Mouse (Mus musculus) forebrain, embryonic 14.5 days (tissue): ENCODE data around the gene Rassf5. TPM values are rescaled to one million over a fixed set of nuclear protein-coding genes. Genes with fewer than 3 reads are reported as not detected.
A peak's percentile ranks its signal among the peaks of the same experiment; 100 is the strongest.

Experiments
- ATAC-seq: fragments of 200-750 bp; cut with Nextera tagmentation; 2 replicates; pipeline ENCODE4 v1.8.0; 2017; ENCODE audit warnings: mild to moderate bottlenecking, moderate library complexity
- DNase-seq: peaks from one replicate; pipeline ENCODE4 v3.0.0-alpha.2; 2015; ENCODE audit warnings: low spot score
- H3K27ac ChIP-seq: fragments of 300-500 bp; sonication (generic); 2 replicates; pipeline ENCODE4 v1.5.1; 2014; ENCODE audit warnings: low read depth, mild to moderate bottlenecking, control low read depth, low read length, moderate library complexity
- H3K27me3 ChIP-seq: fragments of 300-500 bp; sonication (generic); replicated peaks from 2 replicates; pipeline ENCODE4 v1.6.1; 2014; ENCODE audit warnings: low read length, control low read depth, mixed read lengths; ENCODE audit not compliant: control insufficient read depth, insufficient read depth
- H3K36me3 ChIP-seq: fragments of 300-500 bp; sonication (generic); 2 replicates; pipeline ENCODE4 v1.6.1; 2014; ENCODE audit warnings: low read length, control low read depth; ENCODE audit not compliant: control insufficient read depth, insufficient read depth
- H3K4me1 ChIP-seq: fragments of 300-500 bp; sonication (generic); 2 replicates; pipeline ENCODE4 v1.6.1; 2014; ENCODE audit warnings: antibody characterized with exemption, low read length, control low read depth; ENCODE audit not compliant: control insufficient read depth, insufficient read depth
- H3K4me2 ChIP-seq: fragments of 300-500 bp; sonication (generic); 2 replicates; pipeline ENCODE4 v1.6.1; 2014; ENCODE audit warnings: mild to moderate bottlenecking, control low read depth, low read length
- H3K4me3 ChIP-seq: fragments of 300-500 bp; sonication (generic); 2 replicates; pipeline ENCODE4 v1.5.1; 2014; ENCODE audit warnings: low read depth, low read length, control low read depth
- H3K9ac ChIP-seq: fragments of 300-500 bp; sonication (generic); 2 replicates; pipeline ENCODE4 v1.6.1; 2014; ENCODE audit warnings: mild to moderate bottlenecking, low read length, control low read depth, moderate library complexity
- H3K9me3 ChIP-seq: fragments of 300-500 bp; sonication (generic); replicated peaks from 2 replicates; pipeline ENCODE4 v1.6.1; 2016; ENCODE audit warnings: low read length, control low read depth, mixed read lengths; ENCODE audit not compliant: control insufficient read depth
- WGBS: fragments of 180-500 bp; shearing (Covaris S2); extraction: QIAGEN DNeasy Blood & Tissue Kit; methylation state at CpG from one replicate; pipeline ENCODE4 v1.1.7; 2014; 5-methylcytosine and 5-hydroxymethylcytosine counted together
- polyA plus RNA-seq: library from polyadenylated mRNA; unstranded; fragments of >200 nt; fragmentation: Nextera tagmentation; extraction: Ambion mirVana; gene quantifications from 2 replicates; pipeline ENCODE4 v1.2.1, GENCODE M21; 2014

Rassf5 gene
- polyA plus RNA-seq, 1 experiment from 2014 or later, result 1.0 TPM

DNA sequence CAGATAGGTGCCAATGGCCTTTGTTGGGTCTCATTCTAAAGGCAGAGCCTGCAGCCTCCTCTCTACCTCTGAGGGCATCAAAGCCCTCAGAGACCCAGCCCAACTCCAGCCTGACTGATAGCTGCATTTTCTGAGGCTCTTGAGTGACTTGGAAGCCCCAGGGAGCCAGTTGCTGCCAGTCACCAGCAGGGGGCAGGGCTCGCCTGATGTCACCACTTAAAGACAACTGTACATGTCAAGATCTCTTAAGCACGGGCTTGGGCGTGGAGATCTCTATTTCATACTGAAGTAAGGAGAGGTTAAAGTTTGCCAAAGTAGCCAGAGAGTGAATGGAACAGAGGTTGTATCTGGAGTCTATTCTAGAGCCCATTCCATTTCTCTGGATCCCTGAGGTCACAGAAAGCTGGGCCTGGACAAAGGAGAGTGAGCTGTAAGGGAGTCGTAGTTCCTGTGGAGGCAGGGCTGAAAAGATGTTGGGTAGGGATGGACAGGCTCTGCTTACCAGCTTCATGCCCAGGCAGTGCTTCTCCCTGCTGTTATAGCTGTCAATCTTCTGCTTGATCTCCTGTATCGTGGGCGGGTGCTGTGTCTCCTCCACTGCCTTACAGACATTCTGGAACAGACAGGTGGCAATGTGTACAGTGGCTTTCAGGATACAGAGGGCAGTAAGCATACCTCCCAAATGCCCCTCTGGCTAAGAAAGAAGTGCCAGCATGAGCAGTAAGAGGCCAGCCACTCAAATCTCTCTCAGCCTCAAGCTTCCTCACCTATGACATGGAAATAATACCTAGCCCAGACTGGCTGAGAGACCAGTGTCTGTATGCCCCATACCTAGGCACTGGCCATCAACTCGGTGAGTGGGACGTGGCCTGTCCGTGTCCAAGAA lies 63.2 kb downstream of the Rassf5 start:
- 69% methylated on average over 9 of the region's 9 CpGs for WGBS
- Histone ChIP-seq H3K36me3 (peaks cover 33% of the 10 kb centered on the region), H3K4me2 (no peak overlapping the region), H3K27me3 (no peaks in the 10 kb centered on the region), H3K9ac (no peak overlapping the region), H3K4me3 (no peak overlapping the region), H3K9me3 (no peaks in the 10 kb centered on the region), H3K27ac (no peak overlapping the region), H3K4me1 (no peaks in the 10 kb centered on the region)
- peak; percentile 70 for ATAC-seq
- DNase-seq, result peak; percentile 84

DNA sequence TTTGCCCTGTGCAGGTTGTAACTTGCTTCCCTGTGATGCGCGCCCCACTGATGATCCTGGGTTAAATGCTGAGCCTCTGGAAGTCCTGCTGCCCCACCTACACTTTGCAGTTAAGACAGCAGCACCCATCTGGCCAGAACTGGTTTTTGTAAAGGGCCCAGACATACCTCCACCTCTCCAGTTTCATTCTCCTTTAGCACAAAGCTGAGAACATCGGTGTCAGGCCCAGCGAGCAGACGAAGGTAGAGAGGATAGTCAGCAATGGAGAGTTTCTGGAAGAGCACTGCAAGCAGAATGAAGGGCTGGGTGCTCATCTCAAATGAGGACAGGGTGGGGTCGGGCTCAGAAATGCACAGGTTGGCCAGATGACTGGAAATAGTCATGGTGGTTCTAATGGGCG lies 64.7 kb downstream of the Rassf5 start:
- no peak overlapping the region for H3K4me3 ChIP-seq
- no peak for ATAC-seq
- no peak overlapping the region for H3K4me2 ChIP-seq
- H3K27ac ChIP-seq, result no peak overlapping the region
- H3K27me3 ChIP-seq, result no peaks in the 10 kb centered on the region
- no peak for DNase-seq
- H3K9me3 ChIP-seq, result no peaks in the 10 kb centered on the region
- no peak overlapping the region for H3K9ac ChIP-seq
- WGBS, result 98% methylated on average over 7 of the region's 7 CpGs
- H3K36me3 ChIP-seq, result peaks cover 48% of the 10 kb centered on the region
- H3K4me1 ChIP-seq, result no peaks in the 10 kb centered on the region

DNA sequence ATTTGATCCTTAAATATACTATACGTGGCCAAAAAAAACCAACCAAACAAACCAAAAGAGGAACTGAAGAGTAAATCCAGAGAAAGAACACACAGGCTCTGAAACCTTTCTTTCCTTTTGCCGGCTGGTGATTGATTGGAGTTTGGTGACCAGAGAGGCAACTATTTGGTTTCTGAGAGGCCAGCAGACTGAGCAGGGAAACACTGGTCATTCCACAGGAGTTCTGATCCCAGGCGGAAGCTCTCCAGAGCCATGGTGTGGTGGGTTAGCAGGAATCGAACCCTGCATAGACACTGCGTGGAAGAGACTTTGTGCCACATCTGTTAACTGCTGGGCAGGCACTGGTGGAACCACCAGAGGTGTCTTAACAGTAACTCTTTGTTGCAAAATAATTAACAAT lies 67.0 kb downstream of the Rassf5 start:
- WGBS, result 86% methylated on average over 5 of the region's 5 CpGs
- Histone ChIP-seq H3K27me3 (no peaks in the 10 kb centered on the region), H3K4me3 (no peak overlapping the region), H3K9me3 (no peaks in the 10 kb centered on the region), H3K9ac (no peak overlapping the region), H3K4me1 (no peaks in the 10 kb centered on the region), H3K27ac (no peak overlapping the region), H3K4me2 (no peak overlapping the region), H3K36me3 (peaks cover 69% of the 10 kb centered on the region)
- no peak for DNase-seq
- ATAC-seq, result no peak

DNA sequence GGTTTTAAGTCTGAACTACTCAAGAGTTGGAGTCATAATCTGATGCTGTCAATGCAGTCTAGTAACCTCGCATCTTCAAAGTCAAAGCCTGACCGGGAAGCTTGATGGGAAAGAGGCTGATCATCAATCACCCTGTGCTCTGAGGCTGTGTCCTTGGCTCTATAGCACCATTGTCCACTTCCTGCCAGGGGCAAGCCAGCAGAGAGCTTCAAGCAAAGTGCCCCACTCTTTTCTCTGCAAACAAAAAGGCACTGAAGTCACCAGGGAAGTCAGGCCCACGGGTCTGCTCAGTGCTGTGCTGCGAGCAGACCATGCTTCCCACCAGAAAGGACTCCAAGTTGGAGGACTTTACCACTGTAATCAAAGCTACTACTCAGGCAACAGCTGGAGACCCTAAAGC lies 67.8 kb downstream of the Rassf5 start:
- no peaks in the 10 kb centered on the region for H3K4me1 ChIP-seq
- no peak overlapping the region for H3K27ac ChIP-seq
- no peaks in the 10 kb centered on the region for H3K9me3 ChIP-seq
- no peak overlapping the region for H3K4me3 ChIP-seq
- DNase-seq (no peak), ATAC-seq (no peak)
- WGBS, result 88% methylated on average over 4 of the region's 4 CpGs
- H3K36me3 ChIP-seq, result peaks cover 77% of the 10 kb centered on the region
- no peak overlapping the region for H3K4me2 ChIP-seq
- H3K9ac ChIP-seq, result no peak overlapping the region
- H3K27me3 ChIP-seq, result no peaks in the 10 kb centered on the region

DNA sequence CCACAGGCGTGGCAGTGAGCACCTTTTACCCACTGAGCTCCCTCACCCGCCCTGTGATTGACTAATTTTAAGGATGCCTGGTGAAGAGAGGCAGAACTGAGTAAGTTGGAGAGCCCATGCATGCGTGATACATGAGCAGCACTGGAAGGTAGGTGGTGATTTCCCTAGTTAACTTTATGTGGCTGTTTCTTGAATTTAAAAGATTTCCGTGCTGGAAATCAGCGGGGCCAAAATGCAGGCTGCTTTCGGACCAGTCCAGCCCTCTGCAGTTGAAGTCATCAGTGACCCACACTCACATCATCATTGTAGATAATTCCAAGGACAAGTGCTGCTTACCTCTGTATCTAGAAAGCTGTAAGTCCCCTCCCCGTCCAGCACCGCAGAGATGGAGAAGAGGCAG lies 69.2 kb downstream of the Rassf5 start:
- Histone ChIP-seq H3K4me2 (no peak overlapping the region), H3K36me3 (peaks cover 88% of the 10 kb centered on the region), H3K4me1 (no peaks in the 10 kb centered on the region), H3K4me3 (no peak overlapping the region), H3K9me3 (no peaks in the 10 kb centered on the region), H3K9ac (no peak overlapping the region), H3K27me3 (no peaks in the 10 kb centered on the region), H3K27ac (no peak overlapping the region)
- DNase-seq, result no peak
- 94% methylated on average over 8 of the region's 8 CpGs for WGBS
- ATAC-seq, result no peak

DNA sequence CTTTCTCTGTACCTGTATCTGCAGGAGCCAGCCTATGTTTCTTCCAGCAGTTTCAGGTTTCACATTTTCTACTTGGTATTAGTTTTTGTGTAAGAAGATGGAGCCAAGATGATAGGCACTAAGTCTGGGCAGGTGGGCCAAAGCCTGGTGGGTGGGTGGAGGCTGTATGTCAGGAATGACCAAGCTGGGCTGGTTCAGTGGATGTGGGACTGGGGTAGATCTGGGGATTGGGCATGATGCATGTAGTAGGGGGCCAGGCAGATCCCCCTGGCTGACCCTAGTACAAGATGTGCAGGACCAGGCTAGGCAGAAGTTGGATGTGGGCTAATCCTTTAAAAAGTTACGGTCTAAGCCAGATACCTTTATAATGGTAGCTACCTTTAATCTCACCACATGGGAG lies 69.9 kb downstream of the Rassf5 start:
- DNase-seq (no peak), ATAC-seq (no peak)
- Histone ChIP-seq H3K27ac (no peak overlapping the region), H3K9ac (no peak overlapping the region), H3K9me3 (no peaks in the 10 kb centered on the region), H3K27me3 (no peaks in the 10 kb centered on the region), H3K4me1 (no peaks in the 10 kb centered on the region), H3K4me2 (no peak overlapping the region), H3K4me3 (no peak overlapping the region), H3K36me3 (peaks cover 89% of the 10 kb centered on the region)
- 92% methylated on average over 1 of the region's 1 CpGs for WGBS

DNA sequence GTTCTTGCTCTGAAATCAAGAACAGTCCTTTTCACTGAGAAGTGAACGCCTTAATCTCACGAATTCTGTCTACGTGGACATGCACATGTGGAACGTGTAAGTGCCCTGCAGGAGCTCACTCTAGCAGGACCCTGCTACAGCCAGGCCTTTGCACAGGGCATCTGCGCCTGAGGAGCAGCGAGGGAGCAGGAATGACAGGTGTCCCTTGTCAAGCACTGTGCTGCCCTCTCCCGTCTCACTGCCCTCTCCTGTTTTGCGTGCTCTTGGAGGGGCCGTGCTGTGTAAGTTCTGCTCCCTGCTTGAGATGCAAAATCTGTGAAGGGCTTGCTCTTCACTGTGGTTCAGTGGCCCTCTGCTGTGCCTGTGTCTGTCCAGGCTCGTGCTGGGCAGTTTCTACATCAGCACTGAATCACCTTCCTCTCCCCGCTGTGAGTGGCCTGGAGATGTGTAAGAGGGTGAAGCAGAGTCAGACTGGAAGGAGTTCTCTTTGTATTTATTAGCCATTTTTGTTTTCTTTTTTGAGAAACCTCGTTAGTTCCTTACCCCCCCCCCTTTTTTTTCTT lies 70.7 kb downstream of the Rassf5 start:
- H3K4me1 ChIP-seq, result no peaks in the 10 kb centered on the region
- H3K36me3 ChIP-seq, result peaks cover 91% of the 10 kb centered on the region
- H3K4me3 ChIP-seq, result no peak overlapping the region
- WGBS, result 87% methylated on average over 12 of the region's 12 CpGs
- H3K27me3 ChIP-seq, result no peaks in the 10 kb centered on the region
- no peak overlapping the region for H3K9ac ChIP-seq
- ATAC-seq (no peak), DNase-seq (no peak)
- no peak overlapping the region for H3K4me2 ChIP-seq
- H3K27ac ChIP-seq, result no peak overlapping the region
- no peaks in the 10 kb centered on the region for H3K9me3 ChIP-seq

DNA sequence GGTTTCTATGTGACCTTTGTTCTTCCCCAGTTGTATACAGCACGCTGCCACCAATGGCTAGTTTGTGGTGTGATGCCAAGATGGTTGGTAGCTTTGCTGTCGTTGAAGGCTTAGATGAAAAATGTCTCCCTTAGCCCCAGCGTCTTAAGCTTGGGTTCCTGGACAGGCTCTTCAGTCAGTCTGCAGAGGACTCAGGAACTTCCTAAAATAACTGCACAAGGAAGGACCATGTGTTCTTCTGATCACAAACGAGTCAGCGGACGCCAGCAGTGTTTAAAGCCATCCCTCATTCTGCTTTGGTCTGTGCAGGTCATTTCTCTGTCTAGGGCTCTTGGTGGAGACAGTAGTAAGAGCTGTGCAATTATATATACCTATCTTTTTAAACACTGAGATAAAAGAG lies 71.2 kb downstream of the Rassf5 start:
- ATAC-seq (no peak), DNase-seq (no peak)
- H3K4me3 ChIP-seq, result no peak overlapping the region
- no peak overlapping the region for H3K27ac ChIP-seq
- H3K4me1 ChIP-seq, result no peaks in the 10 kb centered on the region
- no peak overlapping the region for H3K9ac ChIP-seq
- no peaks in the 10 kb centered on the region for H3K9me3 ChIP-seq
- WGBS, result 88% methylated on average over 6 of the region's 6 CpGs
- H3K4me2 ChIP-seq, result no peak overlapping the region
- H3K36me3 ChIP-seq, result peaks cover 96% of the 10 kb centered on the region
- no peaks in the 10 kb centered on the region for H3K27me3 ChIP-seq

DNA sequence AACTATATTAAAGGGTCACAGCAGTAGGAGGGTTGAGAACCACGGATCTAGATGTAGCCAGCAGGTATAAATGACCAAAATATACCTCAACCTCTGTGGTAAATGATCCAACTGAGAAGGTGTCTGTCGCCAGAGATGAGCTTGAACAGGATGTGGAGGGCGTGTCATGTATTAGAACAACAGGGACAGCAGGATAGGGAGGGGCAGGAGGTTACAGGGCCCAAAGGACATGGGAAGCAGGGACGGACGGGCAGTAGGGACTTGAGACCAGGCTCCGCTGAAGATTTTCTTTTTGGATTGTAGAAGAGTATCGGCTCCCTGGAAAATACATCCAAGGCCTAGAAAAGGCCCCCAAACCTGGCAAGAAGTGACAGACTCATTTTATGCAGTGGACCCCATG lies 72.1 kb downstream of the Rassf5 start:
- Histone ChIP-seq H3K4me2 (no peak overlapping the region), H3K4me1 (no peaks in the 10 kb centered on the region), H3K4me3 (no peak overlapping the region), H3K36me3 (peaks cover 98% of the 10 kb centered on the region), H3K9me3 (no peaks in the 10 kb centered on the region), H3K9ac (no peak overlapping the region), H3K27ac (no peak overlapping the region), H3K27me3 (no peaks in the 10 kb centered on the region)
- DNase-seq, result no peak
- no peak for ATAC-seq
- WGBS, result 91% methylated on average over 7 of the region's 7 CpGs
